Mouse (Mus musculus): ENCODE measurements around the gene Adrm1.

DNA sequence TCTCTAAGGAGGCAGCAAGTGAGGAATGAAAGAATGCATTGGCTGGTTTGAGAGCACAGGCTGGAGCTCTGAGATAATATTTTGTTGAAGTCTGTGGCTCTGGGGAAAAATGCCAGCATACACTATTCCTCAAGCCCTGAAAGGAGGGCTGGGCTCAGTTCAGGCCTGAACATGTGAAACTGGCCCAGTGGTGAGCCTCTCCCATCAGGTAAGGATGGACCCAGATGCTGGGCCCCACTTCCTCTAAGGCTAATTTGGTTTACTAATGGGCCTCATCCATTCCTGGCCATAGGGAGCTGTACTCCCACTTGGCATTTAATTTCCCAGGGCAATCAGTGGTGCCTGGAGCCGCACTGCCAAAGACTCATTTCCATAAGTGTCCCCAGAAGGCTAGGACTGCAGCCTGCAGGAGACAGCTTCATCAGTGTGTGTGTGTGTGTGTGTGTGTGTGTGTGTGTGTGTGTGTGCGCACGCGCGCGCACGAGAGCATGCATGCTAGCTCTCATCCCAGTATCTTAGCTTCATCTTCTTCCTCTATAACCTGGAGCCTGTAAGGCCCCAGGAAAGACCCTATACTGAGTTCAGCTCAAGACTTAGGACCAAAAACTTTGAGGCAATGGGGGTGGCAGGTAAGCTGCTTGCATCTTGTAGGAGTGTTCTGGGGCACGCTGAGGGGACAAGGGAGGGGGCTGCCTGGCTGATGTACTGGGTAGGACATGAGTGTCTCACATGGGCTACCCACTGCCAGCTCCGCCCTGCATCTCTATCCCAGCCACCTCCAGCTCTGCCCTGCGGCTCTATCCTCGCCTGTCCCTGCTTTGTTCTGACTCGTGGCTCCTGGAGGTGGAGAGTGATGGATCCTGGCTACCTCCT is 34.0 kb downstream of the Adrm1 start:
- no peak for TF ChIP-seq CTCF (IDR thresholded peaks at IDR 0.05; ENCODE audit: low read depth, low read length)
- no peak for TF ChIP-seq POLR2A (IDR thresholded peaks at IDR 0.05; ENCODE audit: extremely low read depth, insufficient read depth, low read length)

Measured in liver, adult 2 months (tissue).